Mouse (Mus musculus) adrenal gland, postnatal 4 days (tissue): ENCODE data around the gene Pxdn. TPM values are rescaled to one million over a fixed set of nuclear protein-coding genes. Genes with fewer than 3 reads are reported as not detected.

Experiments
- DNase-seq, 2 experiments: peaks; one replicate each; pipeline ENCODE4 v3.0.0; 2021 to 2022; ENCODE audit warnings: low spot score in 2 of 2, mixed read lengths in 2 of 2
- long read RNA-seq, 2 experiments: library from polyadenylated mRNA; stranded (forward); transcript quantifications; one replicate each; pipeline ENCODE4 v2.0.0; 2021
- total RNA-seq, 2 experiments: library from RNA; stranded (reverse); gene quantifications; 2 replicates each; pipeline ENCODE4 v1.2.3; 2021

The Pxdn gene
- 100 to 1,000 TPM; 115 to 134 TPM for total RNA-seq
- long read RNA-seq, experiment 1, full-length matches to known transcripts = 3 of 13 reads
- long read RNA-seq, experiment 1, partial matches to known transcripts = 4 of 13 reads
- long read RNA-seq, experiment 1, other reads (novel, unspliced or antisense) = 6 of 13 reads
- long read RNA-seq, experiment 2, full-length matches to known transcripts = 5 of 23 reads
- long read RNA-seq, experiment 2, partial matches to known transcripts = 10 of 23 reads
- long read RNA-seq, experiment 2, other reads (novel, unspliced or antisense) = 8 of 23 reads

DNA sequence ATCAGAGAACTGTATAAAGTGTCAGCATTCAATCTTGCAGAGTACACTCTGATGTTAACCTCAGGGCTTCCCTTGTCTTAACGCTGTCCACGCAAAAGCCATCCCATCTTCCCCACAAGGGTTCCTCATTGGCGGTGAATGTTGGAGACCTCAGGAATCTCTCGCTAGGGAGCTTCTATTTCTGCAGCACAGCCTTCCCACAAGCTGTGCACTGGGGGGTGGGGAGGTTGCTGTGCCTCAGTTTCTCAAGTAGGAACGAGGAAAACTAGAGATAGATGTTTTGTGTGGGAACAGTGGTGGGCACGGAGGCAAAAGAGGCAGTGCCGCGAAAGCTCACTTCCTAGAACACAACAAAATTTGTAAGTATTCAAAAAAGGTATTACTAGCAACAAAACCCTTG lies at the start of gene Pxdn:
Gene Pxdn (plus strand): TSS at position 301 of the 400 bp plus-strand sequence.
- no peak for DNase-seq

DNA sequence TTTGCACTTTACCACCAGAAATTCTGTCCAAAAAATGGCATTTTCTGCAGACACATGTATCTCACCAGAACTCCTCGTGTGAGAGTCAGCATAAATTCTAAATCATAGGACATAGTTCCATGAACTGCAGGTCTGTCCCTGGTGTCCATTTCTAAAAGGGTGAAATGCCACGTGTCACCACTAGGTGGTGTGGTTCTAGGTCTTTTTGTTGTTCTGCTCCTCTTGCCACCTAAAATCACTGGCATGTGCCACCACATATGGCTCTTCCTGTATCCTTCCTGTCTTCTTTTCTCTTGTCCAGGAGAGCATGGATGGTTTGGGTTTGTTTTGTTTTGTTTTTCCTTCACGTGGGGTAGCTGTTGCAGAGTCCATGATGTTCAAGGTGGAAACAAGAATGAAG lies 42.7 kb upstream of the Pxdn start:
- DNase-seq = no peak

DNA sequence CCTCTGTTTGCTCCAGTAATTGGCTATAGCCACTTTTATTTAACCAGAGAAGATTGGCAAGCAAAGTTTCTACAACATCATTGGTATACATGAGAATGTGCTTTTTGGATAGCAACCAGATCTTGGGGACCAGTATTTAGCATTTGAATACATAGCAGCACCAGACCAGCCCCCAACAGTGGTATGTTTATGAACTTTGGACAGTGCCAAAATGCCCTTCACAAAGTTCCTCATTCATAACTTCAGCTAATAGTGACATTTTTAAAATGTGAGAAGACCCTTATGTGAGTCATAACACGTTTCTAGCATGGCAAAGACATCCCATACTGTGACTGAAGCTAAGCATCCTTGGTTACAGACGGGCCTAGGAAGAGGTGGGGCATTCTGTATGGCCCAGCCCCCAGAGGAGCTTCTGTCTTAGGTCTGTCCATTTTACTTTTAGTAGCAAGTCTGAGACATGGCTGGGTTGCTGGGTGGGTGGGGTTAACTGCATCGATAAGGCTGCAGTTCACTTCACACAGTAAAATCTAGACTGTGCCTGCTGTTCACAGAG lies 39.8 kb upstream of the Pxdn start:
- DNase-seq = no peak

DNA sequence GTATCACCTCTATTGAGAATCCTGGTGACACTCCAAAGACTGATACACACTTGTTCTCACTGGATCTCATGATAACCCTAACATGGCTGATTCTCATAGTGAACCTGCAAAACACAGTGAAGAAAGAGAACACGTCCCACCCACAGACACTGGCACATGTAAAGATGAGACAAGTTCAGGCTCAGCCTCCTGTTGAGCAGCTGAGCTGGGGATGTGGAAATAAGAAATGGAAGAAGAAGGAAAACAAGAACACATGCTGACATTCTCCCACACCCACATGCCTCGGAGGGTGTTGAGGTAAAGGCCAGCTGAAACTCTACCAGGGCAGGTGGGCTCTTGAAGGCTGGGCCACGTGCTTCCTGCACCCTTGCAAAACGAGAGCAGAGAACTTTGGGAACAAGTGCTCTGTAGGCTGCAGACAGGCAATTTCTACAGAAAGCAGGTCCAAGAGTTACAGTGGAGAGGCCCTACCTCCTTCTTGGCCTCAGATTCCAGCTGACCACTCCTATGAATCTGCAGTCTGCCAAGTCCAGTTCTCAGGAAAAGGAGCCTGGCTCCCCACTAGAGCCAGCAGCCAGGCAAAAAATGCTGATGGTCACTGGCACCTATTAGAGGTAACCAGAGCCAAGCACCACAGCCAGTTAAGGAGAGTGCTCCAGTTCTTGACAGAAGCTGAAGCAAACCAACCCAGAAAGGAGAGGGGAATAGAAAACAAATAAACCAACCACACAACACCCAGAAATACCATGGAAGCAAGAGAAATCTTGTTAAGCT lies 33.1 kb upstream of the Pxdn start:
- DNase-seq = no peak

DNA sequence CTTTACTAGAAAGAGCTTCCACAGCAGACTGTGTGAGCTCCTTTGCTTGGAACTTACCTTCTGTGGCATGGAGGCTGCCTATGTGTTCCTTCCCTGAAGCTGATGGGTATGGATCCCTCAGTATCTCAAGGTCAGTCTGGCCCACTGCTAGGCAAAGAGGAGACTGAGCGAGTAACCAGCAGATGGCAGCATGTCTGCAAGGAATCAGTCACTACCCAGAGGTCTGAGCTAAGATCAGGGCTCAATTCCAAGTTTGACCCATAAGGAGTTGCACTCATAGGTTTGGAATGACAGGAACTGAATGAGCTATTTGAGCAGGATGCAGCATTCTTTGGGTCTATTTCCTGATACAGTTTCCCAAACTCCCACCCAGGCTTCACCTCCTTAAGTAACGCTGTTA lies 30.4 kb upstream of the Pxdn start:
- DNase-seq = no peak

DNA sequence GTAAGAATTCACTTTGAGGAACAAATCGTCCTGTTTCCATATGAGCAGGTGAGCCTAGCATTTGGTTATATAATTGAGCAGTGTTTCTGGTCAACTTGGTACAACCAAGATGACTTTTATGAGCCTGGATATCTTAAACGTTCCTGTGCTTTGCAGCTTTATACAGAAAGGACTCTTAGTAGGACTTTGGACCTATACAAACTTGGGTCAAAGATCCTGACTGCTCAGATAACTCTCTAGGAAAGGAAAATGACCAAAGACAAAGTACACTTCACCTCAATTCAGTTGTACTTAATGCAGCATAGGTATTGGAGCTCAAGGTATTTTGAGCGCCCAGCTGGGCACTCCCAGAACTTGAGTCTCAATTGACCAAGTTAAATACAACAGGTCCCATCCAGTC lies 21.3 kb upstream of the Pxdn start:
- DNase-seq = no peak

DNA sequence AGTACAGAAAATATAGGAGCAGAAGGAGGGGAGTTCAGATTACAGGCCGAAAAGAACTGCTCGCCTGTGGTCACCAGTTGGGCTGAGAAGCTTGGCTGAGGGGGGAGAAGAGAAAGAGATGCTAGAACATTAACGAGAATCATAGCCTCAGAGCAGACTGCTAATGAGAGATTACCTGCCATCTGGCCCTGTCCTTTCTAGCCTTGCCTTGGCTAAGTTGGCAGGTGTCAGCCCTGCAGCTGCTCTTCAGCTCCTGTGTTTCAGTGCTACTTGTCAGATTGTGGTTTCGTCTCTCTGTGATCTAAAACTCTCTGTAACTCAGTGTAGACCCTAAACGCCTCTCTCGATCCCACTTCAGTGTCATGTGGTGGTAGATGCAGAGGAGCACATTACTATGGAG lies 20.6 kb upstream of the Pxdn start:
- no peak for DNase-seq

DNA sequence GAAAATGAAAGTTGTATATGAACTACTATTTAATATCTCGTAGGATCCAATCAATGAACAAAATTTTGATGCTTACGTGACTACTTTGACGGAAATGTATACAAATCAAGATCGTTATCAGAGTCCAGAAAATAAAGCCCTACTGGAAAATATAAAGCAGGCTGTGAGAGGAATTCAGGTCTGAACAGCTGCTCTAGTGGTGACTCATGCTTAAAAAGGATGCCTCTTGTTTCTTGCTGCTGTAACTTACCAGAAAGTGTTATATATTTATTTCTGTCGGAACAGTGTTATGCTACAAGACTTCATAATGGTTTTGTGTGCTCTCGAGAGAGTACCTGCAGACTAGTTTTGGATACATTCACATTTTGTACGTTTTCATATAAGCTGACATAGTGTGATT lies 17.1 kb upstream of the Pxdn start:
- DNase-seq = no peak

DNA sequence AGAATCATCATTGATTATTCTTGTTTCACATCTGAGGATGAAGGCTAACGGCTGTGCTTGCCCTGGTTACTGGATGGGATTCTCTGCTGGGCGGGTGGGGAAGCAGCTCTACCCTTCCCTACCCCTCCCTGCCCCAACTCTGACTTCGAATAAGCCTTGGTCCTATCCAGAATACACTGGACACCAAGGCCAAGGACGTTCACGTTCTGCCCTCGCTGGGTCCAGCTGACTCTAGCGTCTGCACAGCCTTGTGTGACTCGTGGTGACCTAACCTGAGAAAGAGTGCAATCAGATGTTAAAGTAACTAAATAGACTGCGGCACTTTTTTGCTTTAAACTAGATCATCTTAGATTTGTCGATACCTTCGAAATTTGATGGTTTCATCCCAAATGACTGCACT lies 15.9 kb upstream of the Pxdn start:
- no peak for DNase-seq

DNA sequence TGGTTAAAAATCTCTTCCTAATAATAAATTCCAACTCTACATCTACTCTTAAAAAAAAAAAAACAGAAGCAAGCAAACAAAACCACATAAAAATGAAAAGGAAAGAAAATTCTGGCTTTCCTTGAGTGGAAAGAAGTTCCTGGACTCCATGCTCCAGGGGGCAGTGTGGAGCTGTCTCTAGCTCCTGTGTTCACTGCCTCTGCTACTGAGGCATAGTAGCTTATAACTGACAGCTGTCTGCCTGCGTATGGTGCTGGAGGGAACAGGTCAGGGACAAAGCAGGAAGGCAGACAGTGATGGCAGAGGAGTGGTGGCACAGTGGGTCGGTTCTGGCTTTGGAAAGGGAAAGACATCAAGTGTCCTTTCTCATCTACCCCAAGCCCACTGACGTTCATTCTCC lies 10.5 kb upstream of the Pxdn start:
- peak in 1 of 2 experiments; percentile 20 for DNase-seq

DNA sequence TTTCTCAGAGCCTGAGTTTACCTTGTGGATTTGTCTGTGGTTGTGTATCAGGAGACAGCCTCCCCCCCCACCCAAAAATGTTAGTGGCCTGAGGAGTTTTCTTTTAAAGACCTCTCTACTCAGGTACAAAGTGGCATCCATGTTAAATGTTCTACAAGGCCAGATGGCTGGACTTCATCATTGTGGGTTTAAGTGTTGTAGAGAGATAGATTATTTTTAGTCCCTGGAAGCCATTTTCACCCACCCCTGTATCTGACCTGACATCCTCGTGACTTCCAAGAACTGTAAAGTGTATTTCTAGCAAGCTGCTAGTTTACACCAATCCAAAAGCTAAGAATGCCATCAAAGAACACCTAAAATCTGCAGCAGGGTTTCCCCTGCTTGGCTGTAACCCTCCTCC lies 6.8 kb upstream of the Pxdn start:
- DNase-seq = no peak

DNA sequence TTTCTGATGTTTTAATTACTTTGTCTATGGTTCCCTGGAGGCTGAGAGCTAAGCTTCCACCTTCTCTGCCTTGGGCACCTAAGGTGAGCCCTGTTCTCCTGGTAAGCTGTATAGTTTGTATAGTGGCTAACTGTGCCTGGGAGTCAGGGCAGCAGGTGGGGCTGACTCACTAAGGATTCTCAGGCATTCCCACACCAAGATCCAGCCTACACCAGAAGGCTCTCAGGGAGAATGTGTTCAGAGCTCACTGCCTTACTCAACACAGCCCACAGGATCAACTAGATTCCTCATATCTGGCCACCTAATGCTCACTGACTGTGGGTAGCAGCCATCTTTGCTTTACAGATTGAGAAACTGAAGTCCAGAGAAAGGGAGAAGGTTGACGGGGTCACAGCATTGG lies 4.5 kb upstream of the Pxdn start:
- DNase-seq = no peak

DNA sequence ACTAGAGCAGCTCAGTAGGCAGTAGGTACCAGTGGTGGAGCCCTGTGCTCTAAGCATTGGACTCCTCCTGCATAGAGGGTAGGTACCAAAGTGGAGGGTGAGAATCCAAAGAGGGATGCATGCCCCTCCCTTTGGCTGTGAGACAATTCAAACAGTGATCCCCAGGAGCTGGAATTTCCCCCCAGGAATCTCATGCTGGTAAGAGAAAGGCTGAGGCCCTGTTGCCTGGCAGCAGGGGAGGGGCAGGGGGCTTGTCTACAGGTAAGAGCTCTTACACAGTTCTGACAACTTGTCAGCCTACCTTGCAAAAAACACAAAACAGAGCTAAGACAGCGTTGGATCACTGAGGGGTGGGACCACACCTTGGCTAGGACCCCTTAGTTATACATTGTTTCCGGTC lies 3.9 kb upstream of the Pxdn start:
- DNase-seq = no peak

DNA sequence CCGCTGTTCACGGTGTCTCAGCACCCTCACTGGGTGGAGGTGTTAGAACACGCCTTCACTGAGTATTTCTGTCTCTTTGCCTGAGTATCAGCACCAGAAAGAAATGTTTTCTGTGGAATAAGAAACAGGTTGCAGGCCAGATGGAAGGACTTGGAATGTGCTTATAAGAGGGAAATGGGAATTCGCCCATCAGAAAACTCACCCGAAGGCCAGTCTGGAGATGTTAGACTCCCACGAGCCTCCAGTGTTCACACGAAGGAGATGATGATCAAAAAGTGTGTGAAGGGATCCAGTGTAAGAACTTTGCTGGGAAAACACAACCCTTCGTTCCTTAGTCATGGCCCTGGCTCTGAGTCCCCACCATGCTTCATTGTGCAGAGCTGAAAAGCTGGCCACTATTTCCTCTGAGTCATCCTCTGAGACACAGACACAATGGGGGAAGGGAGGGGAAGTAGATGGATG lies 3.3 kb upstream of the Pxdn start:
- DNase-seq = no peak

DNA sequence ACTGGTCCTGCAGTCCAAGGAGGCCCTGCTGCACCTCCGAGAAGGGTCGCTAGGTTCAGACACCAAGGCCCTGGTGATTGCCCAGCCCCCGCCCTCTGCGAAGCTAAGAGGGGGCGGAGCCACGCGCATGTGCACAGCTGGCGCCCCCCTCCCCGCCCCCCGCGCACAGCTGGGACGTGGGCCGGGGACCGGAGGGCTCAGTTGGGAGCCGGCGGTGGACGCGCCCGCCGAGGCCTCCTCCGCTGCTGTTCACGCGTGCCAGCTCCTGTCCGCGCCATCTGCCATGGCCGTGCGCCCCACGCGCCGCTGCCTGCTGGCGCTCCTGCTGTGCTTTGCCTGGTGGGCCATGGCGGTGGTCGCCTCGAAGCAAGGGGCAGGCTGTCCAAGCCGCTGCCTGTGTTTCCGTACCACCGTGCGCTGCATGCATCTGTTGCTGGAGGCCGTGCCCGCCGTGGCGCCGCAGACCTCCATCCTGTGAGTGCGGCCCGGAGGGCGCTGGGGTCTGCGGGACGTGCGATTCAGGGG lies 505 bp downstream of the Pxdn start:
- DNase-seq = peak; percentile 24 to 30

DNA sequence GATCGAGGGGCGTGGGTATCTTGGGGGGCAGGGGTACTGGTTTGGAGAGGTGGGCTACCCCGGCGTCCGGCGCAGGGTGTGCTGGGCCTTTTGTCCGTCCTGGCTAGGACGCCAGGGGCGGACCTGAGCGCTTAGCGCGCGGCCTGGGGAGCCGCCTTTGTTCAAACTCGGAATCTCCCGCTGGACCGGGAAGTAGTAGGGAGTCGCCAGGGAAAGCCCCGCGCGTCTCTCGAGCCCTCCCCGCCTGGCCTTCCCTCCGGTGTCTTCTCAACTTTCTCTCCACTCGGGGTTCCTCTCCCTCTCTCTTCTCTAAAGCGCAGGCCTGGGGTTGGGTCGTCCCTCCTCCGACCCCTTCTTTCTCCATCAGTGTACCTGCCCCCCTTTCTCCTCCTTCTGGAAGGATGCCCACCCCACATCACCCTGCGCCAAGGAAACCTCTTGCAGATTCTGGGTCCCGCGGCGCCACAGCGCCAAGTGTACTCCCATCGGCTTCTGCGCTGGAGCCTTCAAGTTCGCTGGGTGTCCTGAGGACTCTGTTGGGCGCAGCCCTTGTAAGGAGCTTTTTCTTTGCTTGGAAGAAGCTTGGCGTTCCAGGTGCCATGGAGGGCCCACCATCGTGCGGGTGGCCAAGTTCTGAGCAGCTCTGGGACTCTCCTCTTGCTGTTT lies 1.1 kb downstream of the Pxdn start:
- DNase-seq = peak; percentile 32 to 33

DNA sequence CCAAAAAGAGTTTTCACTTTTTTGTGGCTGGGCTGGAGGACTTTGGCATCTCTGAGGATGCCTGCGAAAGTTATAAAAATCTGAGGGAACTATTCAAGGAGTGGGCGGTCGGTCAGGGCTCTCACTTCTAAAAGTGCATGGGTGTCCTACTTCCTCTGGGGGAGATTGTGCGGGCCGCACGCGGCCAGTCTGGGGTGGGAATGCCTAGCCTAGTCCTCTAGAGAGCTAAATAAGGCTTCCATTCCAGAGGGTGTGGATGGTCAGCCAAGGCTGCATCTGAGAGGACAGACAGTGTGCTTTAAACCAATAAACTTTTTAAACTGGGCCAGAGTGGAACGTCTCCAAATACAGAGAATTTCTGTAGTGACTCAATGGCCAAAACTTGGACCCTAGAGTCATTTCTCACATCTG lies 1.9 kb downstream of the Pxdn start:
- DNase-seq = no peak

DNA sequence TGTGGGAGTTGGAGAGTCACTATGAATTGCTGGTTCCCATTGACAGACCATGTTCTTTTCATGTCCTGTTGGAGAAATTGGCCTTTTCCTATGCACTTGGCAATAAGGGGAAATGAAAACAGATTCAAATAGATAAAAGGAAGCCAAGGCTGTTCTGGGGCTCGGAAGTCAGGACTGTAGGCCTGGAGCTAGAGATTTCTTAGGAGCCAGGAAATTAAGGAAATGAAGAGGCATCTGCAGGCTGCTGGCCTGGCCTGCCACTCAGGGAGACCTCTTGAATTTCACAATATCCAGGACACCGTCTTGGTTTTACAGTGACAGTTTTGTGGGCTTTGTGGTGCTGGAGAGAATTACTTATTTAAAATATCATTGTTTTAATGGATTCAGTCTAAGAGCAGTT lies 5.0 kb downstream of the Pxdn start:
- no peak for DNase-seq

DNA sequence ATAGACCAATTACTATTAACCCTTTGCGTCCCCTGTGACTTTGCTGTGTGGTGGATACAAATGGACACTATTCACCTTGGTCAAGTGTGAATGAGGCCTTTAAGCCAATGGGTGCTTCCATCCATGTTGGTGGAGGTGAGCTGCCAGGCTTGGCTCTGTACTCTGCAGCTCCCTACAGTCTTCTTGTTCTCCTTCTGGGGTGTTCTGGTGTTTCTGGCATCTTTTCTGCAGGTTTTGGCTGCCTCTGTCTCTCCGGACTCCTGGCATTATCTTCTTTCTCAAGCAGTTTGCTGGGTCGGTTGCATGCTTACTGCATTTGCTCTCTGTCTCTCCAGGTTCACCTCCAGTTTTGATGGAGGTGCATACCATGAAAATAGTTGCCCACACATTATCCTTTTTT lies 7.2 kb downstream of the Pxdn start:
- DNase-seq = no peak

DNA sequence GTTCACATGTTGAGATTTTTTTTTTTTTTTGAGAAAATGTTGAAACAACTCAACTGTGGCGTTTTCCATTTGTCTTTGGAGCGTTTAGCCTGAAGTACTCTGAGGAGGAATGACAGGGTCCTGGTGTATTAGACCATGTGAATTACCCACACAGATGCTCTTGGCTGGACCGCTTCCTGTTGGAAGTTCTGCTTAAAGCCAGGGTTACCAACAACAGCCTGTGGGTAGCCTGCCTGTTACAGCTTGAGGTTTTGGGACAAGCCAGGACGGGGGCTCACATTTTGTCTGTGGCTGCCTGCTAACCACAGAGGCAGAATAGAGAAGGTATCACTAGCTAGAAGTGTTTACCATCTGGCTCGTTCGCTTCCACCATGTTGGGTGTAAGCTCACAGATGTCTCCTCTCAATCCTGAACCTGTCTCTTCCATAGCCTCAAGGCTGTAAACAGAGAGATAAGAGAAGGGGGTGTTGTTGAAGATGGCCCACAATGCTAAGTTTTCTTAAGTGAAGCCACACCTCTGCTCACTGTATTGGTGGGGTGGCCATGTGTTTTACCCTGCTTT lies 7.9 kb downstream of the Pxdn start:
- DNase-seq = no peak

DNA sequence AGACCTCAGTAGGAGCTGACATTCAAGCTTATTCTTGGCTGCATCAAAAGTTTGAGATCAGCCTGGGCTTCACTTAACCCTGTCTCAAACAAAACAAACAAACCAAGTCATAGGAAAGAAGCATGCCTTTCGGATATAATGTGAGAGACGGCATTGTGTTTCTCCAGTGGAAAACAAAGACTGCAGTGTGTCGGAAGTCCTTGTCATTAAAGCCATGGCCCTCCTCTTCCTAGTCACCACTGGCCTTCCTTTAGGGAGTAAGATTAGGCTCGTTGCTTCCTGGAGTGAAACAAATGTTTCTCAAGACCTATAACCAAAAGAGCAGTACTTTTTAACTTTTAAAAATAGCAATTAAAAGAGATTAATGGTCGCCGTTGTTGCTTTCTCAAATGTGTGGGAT lies 13.6 kb downstream of the Pxdn start:
- DNase-seq = no peak
